Mouse (Mus musculus): ENCODE results near the gene Sptbn4.
"Not testable (repeated sequence)": the region's sequence is repeated elsewhere in the genome, so short reads cannot be mapped to it uniquely, and the experiment has no call there.

Sptbn4 gene

DNA sequence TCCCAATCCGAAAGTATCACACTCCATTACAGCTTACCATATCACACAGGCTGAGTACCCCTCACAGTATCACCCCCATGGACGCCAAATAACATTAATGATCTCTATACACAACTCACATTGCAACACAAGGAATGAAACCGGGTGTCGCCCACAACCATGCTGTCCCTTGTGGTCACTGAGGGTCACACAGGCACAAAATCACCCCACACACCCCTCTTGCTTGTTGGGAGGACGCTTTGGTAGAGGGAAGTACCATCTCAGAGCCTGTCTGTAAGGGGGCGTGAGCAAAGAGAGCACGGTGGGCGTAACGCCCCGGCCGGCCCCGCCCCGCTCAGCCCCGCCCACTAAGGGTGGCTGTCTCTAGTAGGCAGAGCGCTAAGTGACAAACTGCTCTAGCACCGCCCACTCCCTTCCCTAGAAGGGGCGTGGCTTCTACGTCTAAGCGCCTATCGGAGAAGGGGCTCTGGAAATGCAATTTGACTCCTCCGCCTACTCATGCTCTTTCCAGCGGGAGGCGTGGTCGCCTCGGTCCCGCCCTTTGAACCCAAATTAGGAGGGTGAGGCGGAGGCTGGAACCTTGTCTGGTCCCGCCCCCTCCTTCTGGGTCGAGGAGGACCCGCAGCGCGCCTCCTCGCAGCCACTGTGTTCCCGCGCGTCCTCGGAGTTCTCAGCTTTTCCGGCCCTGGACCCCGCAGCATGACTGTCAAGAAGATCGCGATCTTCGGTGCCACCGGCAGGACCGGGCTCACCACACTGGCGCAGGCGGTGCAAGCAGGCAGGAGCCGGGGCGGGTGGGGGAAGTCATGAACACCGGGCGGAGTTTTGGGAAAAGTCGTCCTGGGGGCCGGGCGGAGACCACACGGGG is at the start of gene Sptbn4, which contains the start of gene Blvrb:
TSS of gene Sptbn4 (minus strand) at position 268 of the 868 bp plus-strand sequence.
TSS of gene Blvrb (plus strand) at position 560 of the 868 bp plus-strand sequence.
- POLR2A ChIA-PET = interaction anchor here (0.7 to 4.0 kb wide), 39 partner anchors 8 to 732 kb away, joined by 3 to 30 read pairs (median 6); partner anchors contain the start of genes Sertad1 (in 3 of the 4), Akt2 (in 2 of the 4), Sertad3 (in 2 of the 4) and Dyrk1b (in 1 of the 4)
- CTCF ChIA-PET = interaction anchor here (0.6 to 3.2 kb wide), 12 partner anchors 9 to 288 kb away, joined by 3 to 22 read pairs (median 4); no protein-coding TSS in a partner anchor

DNA sequence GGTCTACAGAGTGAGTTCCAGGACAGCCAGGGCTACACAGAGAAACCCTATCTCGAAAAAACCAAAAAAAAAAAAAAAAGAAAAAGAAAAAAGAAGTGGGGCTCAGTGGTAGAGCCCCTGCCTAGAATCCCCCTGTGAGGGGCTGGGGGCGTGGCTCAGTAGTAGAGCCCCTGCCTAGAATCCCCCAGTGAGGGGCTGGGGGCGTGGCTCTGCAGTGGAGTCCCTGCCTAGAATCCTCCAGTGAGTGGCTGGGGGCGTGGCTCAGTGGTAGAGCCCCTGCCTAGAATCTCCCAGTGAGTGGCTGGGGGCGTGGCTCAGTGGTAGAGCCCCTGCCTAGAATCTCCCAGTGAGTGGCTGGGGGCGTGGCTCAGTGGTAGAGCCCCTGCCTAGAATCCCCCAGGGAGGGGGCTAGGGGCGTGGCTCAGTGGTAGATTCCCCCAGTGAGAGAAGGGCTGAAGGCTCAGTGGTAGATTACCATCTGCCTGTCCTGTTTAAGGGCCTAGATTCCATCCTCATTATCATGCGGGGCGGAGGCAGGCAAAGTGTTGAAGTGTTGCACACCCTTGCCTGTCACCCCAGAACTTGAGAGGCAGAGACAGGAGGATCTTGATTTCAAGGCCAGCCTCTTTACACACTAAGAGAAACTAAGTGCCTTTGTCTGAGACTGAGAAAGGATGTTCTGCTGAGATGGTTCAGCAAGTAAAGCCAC is 47.3 kb upstream of the Sptbn4 start:
- POLR2A ChIA-PET = interaction anchor here in 3 of 4 experiments (1.0 to 17.5 kb wide), 5 partner anchors 8 to 22 kb away, joined by 4 to 551 read pairs (median 109); partner anchors contain the start of gene Prx (in 2 of the 3)
- CTCF ChIA-PET = not testable (repeated sequence)

- CTCF ChIA-PET = interaction anchor here in 3 of 4 experiments (0.6 to 3.8 kb wide), 4 partner anchors 11 to 263 kb away, joined by 3 to 131 read pairs (median 3); partner anchors contain the start of gene Prx (in 1 of the 3)
- POLR2A ChIA-PET = interaction anchor here in 3 of 4 experiments (2.1 to 17.5 kb wide), 5 partner anchors 9 to 18 kb away, joined by 7 to 551 read pairs (median 109); partner anchors contain the start of gene Prx (in 2 of the 3)
Measured at GRCm38 (mm10) chr7:27493450-27493849, 46.0 kb upstream of the Sptbn4 start.

GRCm38 (mm10) chr7:27493022-27493421 is 45.5 kb upstream of the Sptbn4 start:
- POLR2A ChIA-PET = interaction anchor here in 3 of 4 experiments (1.0 to 17.5 kb wide), 6 partner anchors 10 to 17 kb away, joined by 3 to 551 read pairs (median 96); partner anchors contain the start of gene Prx (in 2 of the 3)
- CTCF ChIA-PET = interaction anchor here in 3 of 4 experiments (0.6 to 3.8 kb wide), 5 partner anchors 11 to 262 kb away, joined by 3 to 131 read pairs (median 3); partner anchors contain the start of gene Prx (in 1 of the 3)

DNA sequence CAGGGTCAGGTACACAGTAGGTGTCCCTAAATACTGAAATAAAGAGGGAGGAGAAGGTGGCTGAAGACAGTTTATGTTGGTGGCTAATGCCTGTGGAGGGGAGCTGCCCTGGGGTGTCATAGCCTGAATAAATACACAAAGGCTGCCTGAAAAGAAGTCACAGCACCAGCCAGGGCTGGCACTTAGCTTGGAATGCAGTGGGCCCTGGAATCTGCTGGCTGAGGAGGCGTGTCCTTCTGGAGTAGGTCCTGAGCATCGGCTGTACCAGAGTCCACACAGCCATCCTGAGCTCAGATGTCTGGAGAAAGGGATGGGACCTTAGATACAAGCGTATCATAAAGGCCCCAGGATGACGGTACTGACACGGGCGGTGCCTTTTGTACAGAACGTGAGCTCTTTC is 44.4 kb upstream of the Sptbn4 start:
- CTCF ChIA-PET = interaction anchor here (0.6 to 5.5 kb wide), 27 partner anchors 9 to 296 kb away, joined by 3 to 131 read pairs (median 9); partner anchors contain the start of genes BC024978 (in 1 of the 4), Blvrb (in 1 of the 4), Coq8b (in 1 of the 4) and Prx (in 1 of the 4)
- POLR2A ChIA-PET = interaction anchor here (0.6 to 17.5 kb wide), 36 partner anchors 8 to 313 kb away, joined by 3 to 551 read pairs (median 5); partner anchors contain the start of genes Prx (in 3 of the 4), Akt2 (in 1 of the 4), Blvrb (in 1 of the 4) and Rab4b (in 1 of the 4)

DNA sequence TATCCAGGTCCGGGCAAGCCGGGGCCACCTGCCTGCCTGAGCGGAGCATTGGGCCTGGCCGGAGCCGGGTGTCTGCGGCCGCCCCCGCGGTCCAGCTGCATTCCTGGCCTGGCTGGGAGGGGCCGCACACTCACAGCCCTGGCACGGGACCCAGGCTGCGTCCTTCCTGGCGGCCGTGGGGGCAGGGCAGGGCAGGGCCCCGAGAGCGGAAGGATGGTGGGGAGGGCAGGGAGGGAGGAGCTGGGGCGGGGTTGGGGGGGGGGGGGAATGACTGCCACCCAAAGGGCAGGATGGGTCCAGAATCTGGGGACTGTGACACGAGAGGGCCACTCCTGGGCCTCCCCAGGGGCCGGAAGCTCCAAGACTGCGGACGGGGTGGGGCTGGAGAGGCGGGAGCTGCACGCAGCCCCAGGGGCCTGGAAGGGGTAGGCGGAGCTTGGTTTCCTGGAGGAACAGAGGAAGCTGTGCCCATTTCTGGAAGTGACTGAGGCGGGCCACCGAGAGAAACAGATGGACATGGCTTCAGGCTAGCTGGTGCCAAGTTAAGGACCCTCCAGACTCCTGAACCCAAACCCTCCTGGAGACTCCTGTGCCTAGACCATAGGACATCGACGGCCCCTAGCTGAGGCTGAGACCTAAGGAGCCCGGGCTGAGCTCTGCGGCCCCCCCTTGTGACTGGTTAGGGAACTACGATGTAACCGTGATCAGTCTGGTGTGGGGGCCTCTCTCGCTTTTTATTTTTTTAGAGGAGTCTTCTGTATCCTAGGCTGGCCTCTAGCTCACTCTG is 43.2 kb upstream of the Sptbn4 start:
- CTCF ChIA-PET = interaction anchor here (0.5 to 5.5 kb wide), 92 partner anchors 9 to 1856 kb away, joined by 3 to 131 read pairs (median 4); partner anchors contain the start of genes Prx (in 3 of the 4), BC024978 (in 1 of the 4), Blvrb (in 1 of the 4) and Coq8b (in 1 of the 4)
- POLR2A ChIA-PET = interaction anchor here (0.5 to 17.5 kb wide), 100 partner anchors 8 to 888 kb away, joined by 3 to 551 read pairs (median 4); partner anchors contain the start of genes Prx (in 3 of the 4), Sertad3 (in 3 of the 4), Akt2 (in 2 of the 4) and BC024978 (in 1 of the 4)

- POLR2A ChIA-PET = interaction anchor here (0.6 to 17.5 kb wide), 63 partner anchors 9 to 889 kb away, joined by 3 to 551 read pairs (median 5); partner anchors contain the start of genes Prx (in 3 of the 4), Sertad3 (in 3 of the 4), Akt2 (in 2 of the 4) and Blvrb (in 1 of the 4)
- CTCF ChIA-PET = interaction anchor here (0.5 to 5.5 kb wide), 61 partner anchors 9 to 1390 kb away, joined by 3 to 131 read pairs (median 6); partner anchors contain the start of genes Blvrb (in 1 of the 4), Coq8b (in 1 of the 4), Prx (in 1 of the 4) and Sertad3 (in 1 of the 4)
Measured at GRCm38 (mm10) chr7:27490227-27490542, 42.7 kb upstream of the Sptbn4 start.

DNA sequence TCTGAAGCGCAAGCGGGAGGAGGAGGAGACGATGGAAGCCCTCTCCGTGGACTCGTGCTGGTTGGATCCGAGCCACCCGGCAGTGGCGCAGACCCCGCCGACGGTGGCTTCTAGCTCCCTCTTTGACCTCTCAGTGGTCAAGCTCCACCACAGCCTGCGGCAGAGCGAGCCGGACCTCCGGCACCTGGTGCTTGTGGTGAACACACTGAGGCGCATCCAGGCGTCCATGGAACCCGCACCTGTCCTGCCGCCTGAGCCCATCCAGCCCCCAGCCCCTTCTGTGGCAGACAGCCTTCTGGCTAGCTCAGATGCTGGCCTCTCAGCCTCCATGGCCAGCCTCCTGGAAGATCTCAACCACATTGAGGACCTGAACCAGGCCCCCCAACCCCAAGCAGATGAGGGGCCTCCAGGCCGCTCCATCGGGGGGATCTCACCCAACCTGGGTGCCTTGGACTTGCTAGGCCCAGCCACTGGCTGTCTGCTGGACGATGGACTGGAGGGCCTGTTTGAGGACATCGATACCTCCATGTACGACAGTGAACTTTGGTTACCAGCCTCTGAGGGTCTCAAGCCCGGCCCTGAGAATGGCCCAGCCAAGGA is 41.9 kb upstream of the Sptbn4 start:
- ChIA-PET CTCF (interaction anchor here (0.6 to 5.5 kb wide), 7 partner anchors 14 to 61 kb away, joined by 3 to 131 read pairs (median 5); partner anchors contain the start of gene Prx (in 1 of the 4)), POLR2A (interaction anchor here in 3 of 4 experiments (0.6 to 17.5 kb wide), 23 partner anchors 8 to 179 kb away, joined by 3 to 551 read pairs (median 5); partner anchors contain the start of genes Prx (in 2 of the 3), 2310022A10Rik (in 1 of the 3), Akt2 (in 1 of the 3) and Pld3 (in 1 of the 3))

DNA sequence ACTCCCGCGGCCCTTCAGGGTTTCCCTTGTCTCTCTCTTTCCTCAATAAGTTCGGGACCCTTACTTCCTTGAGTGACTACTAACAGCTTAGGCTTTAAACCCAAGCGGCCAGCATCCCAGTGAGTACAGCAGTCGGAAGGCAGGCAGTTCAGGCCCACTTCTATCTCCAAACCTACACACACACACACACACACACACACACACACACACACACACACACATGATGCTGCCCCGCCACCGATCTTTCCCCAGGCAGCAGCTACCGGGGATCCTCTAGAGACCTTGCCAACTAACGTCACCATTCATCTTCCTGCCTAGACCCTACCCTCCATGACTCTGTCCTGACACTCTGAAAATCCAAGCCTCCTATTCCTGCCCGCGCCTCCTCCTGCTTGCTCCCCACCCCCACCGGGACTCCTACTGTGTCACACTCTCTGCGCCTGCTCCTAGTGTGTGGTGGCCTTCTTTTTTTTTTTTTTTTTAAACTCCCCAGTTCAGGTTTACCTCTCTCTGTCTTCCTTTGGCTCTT is 40.3 kb upstream of the Sptbn4 start:
- ChIA-PET POLR2A (interaction anchor here (0.7 to 17.5 kb wide), 55 partner anchors 9 to 870 kb away, joined by 3 to 551 read pairs (median 6); partner anchors contain the start of genes Sertad3 (in 3 of the 4), Akt2 (in 2 of the 4), Blvrb (in 2 of the 4) and Prx (in 2 of the 4)), CTCF (interaction anchor here (0.6 to 5.5 kb wide), 12 partner anchors 8 to 186 kb away, joined by 3 to 62 read pairs (median 9); partner anchors contain the start of genes Sertad3 (in 1 of the 4) and Ttc9b (in 1 of the 4))

DNA sequence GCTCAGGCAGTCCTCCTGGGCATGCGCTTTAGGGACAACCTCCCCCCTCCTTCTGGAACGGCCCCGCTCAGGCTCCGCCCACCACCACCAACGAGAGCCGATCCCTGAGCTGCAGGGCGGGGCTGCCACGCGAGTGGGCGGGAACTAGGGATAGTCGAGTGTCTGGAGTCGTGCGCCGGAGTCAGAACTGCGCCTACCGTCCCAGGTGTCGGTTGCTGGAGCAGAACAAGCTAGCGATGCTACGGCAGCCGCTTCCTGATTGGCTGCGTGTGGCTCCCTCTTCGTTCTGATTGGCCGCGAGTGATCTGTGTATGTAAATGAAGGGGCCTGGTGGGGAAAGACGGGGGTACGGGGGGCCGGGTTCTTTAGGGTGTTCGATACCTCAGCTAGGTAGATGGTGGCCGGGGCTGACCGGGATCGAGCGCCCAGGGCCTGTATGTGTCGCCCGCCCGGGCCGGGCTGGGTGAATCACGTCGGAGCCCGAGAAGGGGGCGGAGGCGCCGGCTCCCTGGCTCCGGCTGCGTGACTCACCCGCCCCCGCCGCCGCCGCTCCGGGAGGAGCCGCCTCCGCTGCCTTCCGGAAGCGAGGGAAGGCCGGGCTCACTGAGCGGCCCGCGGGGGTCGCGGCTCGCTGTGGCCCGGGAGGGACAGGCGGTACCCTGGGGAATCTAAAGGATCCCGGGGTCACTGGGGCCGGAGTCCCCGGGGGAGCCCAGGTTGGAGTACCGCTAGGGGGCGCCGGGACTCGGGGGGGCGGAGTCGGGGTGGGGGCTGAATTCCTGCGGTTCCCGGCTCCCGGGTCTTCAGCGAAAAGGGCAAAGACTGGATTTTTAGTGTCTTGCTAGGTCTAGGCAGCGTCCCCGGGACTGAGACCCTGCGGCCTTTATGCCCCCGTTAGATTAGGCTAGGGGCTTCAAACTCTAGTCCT is 39.5 kb upstream of the Sptbn4 start, which contains the start of gene Sertad1:
TSS of gene Sertad1 (plus strand) at position 141 of the 928 bp plus-strand sequence.
- ChIA-PET CTCF (interaction anchor here (0.6 to 5.5 kb wide), 41 partner anchors 9 to 1255 kb away, joined by 3 to 62 read pairs (median 4); partner anchors contain the start of genes Mrps12 (in 1 of the 4), Prx (in 1 of the 4), Sars2 (in 1 of the 4) and Sertad3 (in 1 of the 4)), POLR2A (interaction anchor here (0.6 to 17.5 kb wide), 145 partner anchors 8 to 1835 kb away, joined by 3 to 551 read pairs (median 5); partner anchors contain the start of genes Prx (in 3 of the 4), Sertad3 (in 3 of the 4), Akt2 (in 2 of the 4) and Blvrb (in 2 of the 4))

DNA sequence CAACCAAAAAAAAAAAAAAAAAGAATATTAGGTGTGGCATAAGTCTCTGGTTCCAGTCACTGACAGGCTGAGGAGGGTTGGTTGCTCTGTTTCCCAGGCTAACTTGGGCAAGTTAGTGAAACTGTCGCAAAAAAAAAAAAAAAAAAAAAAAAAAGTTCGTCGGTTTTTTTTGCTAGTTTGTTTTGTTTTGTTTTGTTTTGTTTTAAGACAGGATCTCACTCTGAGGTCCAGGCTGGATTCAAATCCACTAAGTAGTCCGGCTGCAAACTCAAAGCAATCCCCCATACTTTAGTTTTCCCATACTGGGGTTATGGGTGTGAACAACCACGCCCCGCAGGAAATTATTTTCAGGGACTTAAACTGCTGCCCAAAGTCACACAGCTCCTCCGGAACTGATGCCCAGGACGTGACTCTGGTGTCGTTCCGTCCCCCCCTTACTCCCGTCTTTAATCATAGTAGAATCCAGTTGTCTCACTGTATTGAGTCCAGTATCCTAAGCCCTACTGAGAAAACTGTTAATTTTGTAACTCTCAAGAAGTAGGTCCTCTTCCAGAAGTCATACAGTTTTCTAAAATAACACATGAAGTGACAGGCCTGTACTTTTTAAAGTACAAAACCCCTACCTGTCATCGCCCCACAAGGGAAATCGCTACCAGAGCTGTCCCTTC is 38.8 kb upstream of the Sptbn4 start:
- ChIA-PET POLR2A (interaction anchor here (0.7 to 17.5 kb wide), 127 partner anchors 7 to 1834 kb away, joined by 3 to 551 read pairs (median 5); partner anchors contain the start of genes Prx (in 3 of the 4), Sertad3 (in 3 of the 4), Akt2 (in 2 of the 4) and Blvrb (in 2 of the 4)), CTCF (interaction anchor here (0.6 to 5.5 kb wide), 38 partner anchors 10 to 1255 kb away, joined by 3 to 62 read pairs (median 4); partner anchors contain the start of genes Mrps12 (in 1 of the 4), Prx (in 1 of the 4), Sars2 (in 1 of the 4) and Sertad3 (in 1 of the 4))

- CTCF ChIA-PET = interaction anchor here in 2 of 4 experiments (0.8 to 5.2 kb wide), 2 partner anchors 9 to 43 kb away, joined by 3 to 62 read pairs (median 6); no protein-coding TSS in a partner anchor
- POLR2A ChIA-PET = interaction anchor here in 3 of 4 experiments (0.7 to 17.5 kb wide), 15 partner anchors 8 to 1435 kb away, joined by 3 to 551 read pairs (median 4); partner anchors contain the start of genes Prx (in 2 of the 3), Sertad3 (in 2 of the 3), Shkbp1 (in 1 of the 3) and Zfp607b (in 1 of the 3)
Measured at GRCm38 (mm10) chr7:27483860-27484259, 36.4 kb upstream of the Sptbn4 start.

DNA sequence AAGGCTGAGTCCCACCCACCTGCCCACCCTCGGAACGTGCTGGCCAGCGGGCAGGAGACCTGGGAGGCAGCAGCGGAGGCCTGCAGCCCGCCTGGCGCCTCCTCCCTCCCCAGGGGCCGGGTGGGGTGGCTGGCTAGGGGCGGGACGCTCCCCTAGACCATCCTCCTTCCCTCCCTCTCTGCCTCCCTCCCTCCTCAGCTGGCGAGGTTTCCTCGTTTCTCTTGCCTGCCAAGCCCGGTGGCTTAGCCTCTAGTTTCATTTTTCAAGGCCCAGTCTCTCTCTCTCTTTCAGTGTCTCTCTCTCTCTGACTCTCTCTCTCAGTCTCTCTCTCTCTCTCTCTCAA is 34.1 kb upstream of the Sptbn4 start:
- POLR2A ChIA-PET = interaction anchor here (0.6 to 17.5 kb wide), 12 partner anchors 7 to 699 kb away, joined by 3 to 551 read pairs (median 4); partner anchors contain the start of genes Prx (in 2 of the 4) and Sertad3 (in 1 of the 4)
- CTCF ChIA-PET = interaction anchor here in 2 of 4 experiments (0.6 to 5.1 kb wide), 5 partner anchors 9 to 52 kb away, joined by 3 to 25 read pairs (median 5); no protein-coding TSS in a partner anchor
